Mouse (Mus musculus) Patski (cell line): ENCODE measurements at regions not wholly inside any gene's neighbourhood (a gene's known extent, or its start where the extent isn't known, plus 50 kb on each side); places are given as distances from the start of the nearest gene placed in this dataset.

Source experiments
- ATAC-seq: fragments of 100-300 bp; one replicate; pipeline ENCODE4 v1.8.0; 2021
- CTCF ChIA-PET: fragments of 350-600 bp; sonication (Branson Sonifier 250); formaldehyde crosslinking; loops from one replicate; lab custom pipeline; 2022; ENCODE audit warnings: inconsistent platforms; lab: Charles Lee
- POLR2A ChIA-PET: fragments of 350-600 bp; sonication (Branson Sonifier 250); formaldehyde crosslinking; loops from one replicate; lab custom pipeline; 2022; ENCODE audit warnings: antibody characterized with exemption, inconsistent platforms; lab: Charles Lee
- DNase-seq: peaks from one replicate; pipeline ENCODE4 v3.0.0-alpha.2; 2011; ENCODE audit warnings: low read depth, low spot score
- H3K27me3 ChIP-seq: fragments of 371-371 bp; one replicate; pipeline ENCODE4 v1.5.1; 2021
- CTCF ChIP-seq: fragments of 100-300 bp; IDR thresholded peaks from one replicate; pipeline ENCODE4 v1.5.1; 2021
- in situ Hi-C: fragments of 300-500 bp; cut with MboI; formaldehyde crosslinking; loops from 3 replicates; pipeline ENCODE4 v1.11.1; 2018; ENCODE audit warnings: low pct_unique_long_range_greater_than_20kb, mixed read lengths

- ChIA-PET POLR2A (no interaction called here), CTCF (interaction anchor here (0.9 kb wide), 1 partner anchor 12 kb away, joined by 3 read pairs; no protein-coding TSS in a partner anchor)
- H3K27me3 ChIP-seq, result no peaks in the 10 kb centered on the region
- TF ChIP-seq CTCF, result no peak
- in situ Hi-C loops, result no loop called here
- no peak for ATAC-seq
- DNase-seq, result no peak
These were observed 153.8 kb downstream of the Rps29 start for GRCm38 (mm10) chr12:69005141-69005540.

- CTCF ChIA-PET, result no interaction called here
- H3K27me3 ChIP-seq, result no peaks in the 10 kb centered on the region
- ATAC-seq, result no peak
- DNase-seq, result no peak
- in situ Hi-C loops, result no loop called here
- TF ChIP-seq CTCF, result no peak
- POLR2A ChIA-PET, result no interaction called here
These were observed 156.9 kb downstream of the Rps29 start for GRCm38 (mm10) chr12:69002106-69002505.

- CTCF ChIA-PET, result no interaction called here
- ATAC-seq (no peak), DNase-seq (no peak)
- POLR2A ChIA-PET, result no interaction called here
- peaks cover 4% of the 10 kb centered on the region for H3K27me3 ChIP-seq
- TF ChIP-seq CTCF, result no peak
- in situ Hi-C loops, result no loop called here
These were observed 161.7 kb downstream of the Rps29 start for GRCm38 (mm10) chr12:68997259-68997658.

GRCm38 (mm10) chr12:68996740-68997139, 162.2 kb downstream of the Rps29 start:
- peaks cover 4% of the 10 kb centered on the region for H3K27me3 ChIP-seq
- no peak for ATAC-seq
- no peak for TF ChIP-seq CTCF
- POLR2A ChIA-PET, result no interaction called here
- CTCF ChIA-PET, result no interaction called here
- no peak for DNase-seq
- in situ Hi-C loops, result no loop called here

GRCm38 (mm10) chr12:68980640-68981039, 178.3 kb downstream of the Rps29 start:
- TF ChIP-seq CTCF, result no peak
- ChIA-PET CTCF (no interaction called here), POLR2A (no interaction called here)
- H3K27me3 ChIP-seq, result peaks cover 2% of the 10 kb centered on the region
- in situ Hi-C loops, result no loop called here
- DNase-seq (no peak), ATAC-seq (no peak)

GRCm38 (mm10) chr12:68980173-68980572, 178.8 kb downstream of the Rps29 start:
- ATAC-seq, result no peak
- POLR2A ChIA-PET, result no interaction called here

GRCm38 (mm10) chr12:68979232-68979631, 179.8 kb downstream of the Rps29 start:
- TF ChIP-seq CTCF, result no peak
- ChIA-PET CTCF (no interaction called here), POLR2A (no interaction called here)
- in situ Hi-C loops, result no loop called here
- no peak for ATAC-seq
- peaks cover 2% of the 10 kb centered on the region for H3K27me3 ChIP-seq
- DNase-seq, result no peak

More at GRCm38 (mm10) chr12:68980173-68980572, 178.8 kb downstream of the Rps29 start:
- peaks cover 2% of the 10 kb centered on the region for H3K27me3 ChIP-seq
- DNase-seq, result no peak
- CTCF ChIA-PET, result no interaction called here
- no peak for TF ChIP-seq CTCF
- in situ Hi-C loops, result no loop called here

GRCm38 (mm10) chr12:68977276-68977675, 181.7 kb downstream of the Rps29 start:
- no peak for ATAC-seq
- POLR2A ChIA-PET, result interaction anchor here (0.6 kb wide), 1 partner anchor 343 kb away, joined by 3 read pairs; no protein-coding TSS in a partner anchor
- peaks cover 2% of the 10 kb centered on the region for H3K27me3 ChIP-seq
- CTCF ChIA-PET, result no interaction called here
- no peak for DNase-seq
- TF ChIP-seq CTCF, result no peak
- in situ Hi-C loops, result no loop called here

GRCm38 (mm10) chr12:68947240-68947639, 211.7 kb downstream of the Rps29 start:
- POLR2A ChIA-PET, result no interaction called here
- DNase-seq, result no peak
- ATAC-seq, result no peak
- in situ Hi-C loops, result no loop called here
- CTCF ChIA-PET, result no interaction called here
- TF ChIP-seq CTCF, result no peak
- no peaks in the 10 kb centered on the region for H3K27me3 ChIP-seq

GRCm38 (mm10) chr12:68910590-68910989, 248.4 kb downstream of the Rps29 start:
- ChIA-PET POLR2A (no interaction called here), CTCF (no interaction called here)
- no peak for DNase-seq
- H3K27me3 ChIP-seq, result no peaks in the 10 kb centered on the region
- TF ChIP-seq CTCF, result no peak
- in situ Hi-C loops, result no loop called here
- ATAC-seq, result no peak

- ChIA-PET CTCF (no interaction called here), POLR2A (no interaction called here)
- ATAC-seq (no peak), DNase-seq (no peak)
- in situ Hi-C loops, result no loop called here
- no peaks in the 10 kb centered on the region for H3K27me3 ChIP-seq
- no peak for TF ChIP-seq CTCF
These were observed 254.2 kb downstream of the Rps29 start for GRCm38 (mm10) chr12:68904770-68905169.

- CTCF ChIA-PET, result no interaction called here
These were observed 269.8 kb downstream of the Rps29 start for GRCm38 (mm10) chr12:68889141-68889540.

More at GRCm38 (mm10) chr12:68889141-68889540, 269.8 kb downstream of the Rps29 start:
- peaks cover 6% of the 10 kb centered on the region for H3K27me3 ChIP-seq
- DNase-seq (no peak), ATAC-seq (no peak)
- POLR2A ChIA-PET, result no interaction called here
- in situ Hi-C loops, result loop anchor here (10.0 kb wide), 1 partner anchor 176 kb away; no protein-coding TSS in a partner anchor
- no peak for TF ChIP-seq CTCF
